Mouse (Mus musculus) limb, embryonic 11.5 days (tissue): ENCODE data around the gene Nadk. TPM values are rescaled to one million over a fixed set of nuclear protein-coding genes. Genes with fewer than 3 reads are reported as not detected.
A peak's percentile ranks its signal among the peaks of the same experiment; 100 is the strongest.

Source experiments
- ATAC-seq: fragments of 200-750 bp; cut with Nextera tagmentation; 2 replicates; pipeline ENCODE4 v1.8.0; 2017; ENCODE audit warnings: low read depth; ENCODE audit not compliant: insufficient number of reproducible peaks, low FRiP score, low TSS enrichment
- DNase-seq: peaks from one replicate; pipeline ENCODE4 v3.0.0-alpha.2; 2015; ENCODE audit warnings: low spot score
- H3K27ac ChIP-seq: fragments of 300-500 bp; sonication (generic); replicated peaks from 2 replicates; pipeline ENCODE4 v1.5.1; 2014; ENCODE audit warnings: low read depth, mild to moderate bottlenecking, low read length
- H3K27me3 ChIP-seq: fragments of 300-500 bp; sonication (generic); 2 replicates; pipeline ENCODE4 v1.6.1; 2014; ENCODE audit warnings: mild to moderate bottlenecking, low read length, mixed read lengths; ENCODE audit not compliant: control insufficient read depth, insufficient read depth
- H3K36me3 ChIP-seq: fragments of 300-500 bp; sonication (generic); 2 replicates; pipeline ENCODE4 v1.6.1; 2014; ENCODE audit warnings: mild to moderate bottlenecking, low read length, moderate library complexity, mixed read lengths; ENCODE audit not compliant: control insufficient read depth, insufficient read depth
- H3K4me1 ChIP-seq: fragments of 300-500 bp; sonication (generic); 2 replicates; pipeline ENCODE4 v1.6.1; 2014; ENCODE audit warnings: low read length, mixed read lengths; ENCODE audit not compliant: control insufficient read depth, insufficient read depth
- H3K4me2 ChIP-seq: fragments of 300-500 bp; sonication (generic); 2 replicates; pipeline ENCODE4 v1.6.1; 2014; ENCODE audit warnings: low read depth, mild to moderate bottlenecking, moderate library complexity; ENCODE audit not compliant: severe bottlenecking
- H3K4me3 ChIP-seq: fragments of 300-500 bp; sonication (generic); 2 replicates; pipeline ENCODE4 v1.5.1; 2014; ENCODE audit warnings: low read depth, low read length
- H3K9ac ChIP-seq: fragments of 300-500 bp; sonication (generic); 2 replicates; pipeline ENCODE4 v1.6.1; 2014; ENCODE audit warnings: mild to moderate bottlenecking, low read length
- H3K9me3 ChIP-seq: fragments of 300-500 bp; sonication (generic); 2 replicates; pipeline ENCODE4 v1.6.1; 2016; ENCODE audit warnings: low read length; ENCODE audit not compliant: control insufficient read depth
- WGBS: fragments of 180-500 bp; shearing (Covaris S2); extraction: QIAGEN DNeasy Blood & Tissue Kit; methylation state at CpG from one replicate; pipeline ENCODE4 v1.1.7; 2014; 5-methylcytosine and 5-hydroxymethylcytosine counted together
- polyA plus RNA-seq: library from polyadenylated mRNA; unstranded; fragments of >200 nt; fragmentation: Nextera tagmentation; extraction: Ambion mirVana; gene quantifications from 2 replicates; pipeline ENCODE4 v1.2.1, GENCODE M21; 2014

The Nadk gene
- polyA plus RNA-seq, 1 experiment from 2014 or later: 99.1 TPM

- Histone ChIP-seq H3K9me3 (no peaks in the 10 kb centered on the region), H3K4me1 (no peaks in the 10 kb centered on the region), H3K4me2 (no peak overlapping the region), H3K36me3 (peaks cover 26% of the 10 kb centered on the region), H3K9ac (no peak overlapping the region), H3K4me3 (no peak overlapping the region), H3K27ac (no peak overlapping the region), H3K27me3 (no peaks in the 10 kb centered on the region)
- 90% methylated on average over 5 of the region's 5 CpGs for WGBS
- no peak for DNase-seq
- ATAC-seq: no peak
These were observed 27.2 kb downstream of the Nadk start for GRCm38 (mm10) chr4:155589356-155589755.

GRCm38 (mm10) chr4:155591012-155591719, 29.0 kb downstream of the Nadk start:
- Histone ChIP-seq H3K27me3 (no peaks in the 10 kb centered on the region), H3K9ac (no peak overlapping the region), H3K9me3 (no peaks in the 10 kb centered on the region), H3K27ac (no peak overlapping the region), H3K4me3 (no peak overlapping the region), H3K4me1 (no peaks in the 10 kb centered on the region), H3K36me3 (peaks cover 19% of the 10 kb centered on the region), H3K4me2 (no peak overlapping the region)
- ATAC-seq: no peak
- WGBS: 87% methylated on average over 7 of the region's 7 CpGs
- no peak for DNase-seq

GRCm38 (mm10) chr4:155593780-155594179, 31.6 kb downstream of the Nadk start:
- Histone ChIP-seq H3K4me3 (no peak overlapping the region), H3K27me3 (no peaks in the 10 kb centered on the region), H3K4me2 (no peak overlapping the region), H3K9me3 (no peaks in the 10 kb centered on the region), H3K27ac (no peak overlapping the region), H3K36me3 (peaks cover 5% of the 10 kb centered on the region), H3K9ac (no peak overlapping the region), H3K4me1 (no peaks in the 10 kb centered on the region)
- WGBS: 81% methylated on average over 1 of the region's 1 CpGs
- ATAC-seq: no peak
- no peak for DNase-seq

- no peaks in the 10 kb centered on the region for H3K9me3 ChIP-seq
- WGBS: 86% methylated on average over 3 of the region's 3 CpGs
- no peak overlapping the region for H3K4me3 ChIP-seq
- H3K27ac ChIP-seq: no peak overlapping the region
- no peak overlapping the region for H3K4me2 ChIP-seq
- no peaks in the 10 kb centered on the region for H3K36me3 ChIP-seq
- ATAC-seq (no peak), DNase-seq (no peak)
- no peaks in the 10 kb centered on the region for H3K27me3 ChIP-seq
- no peak overlapping the region for H3K9ac ChIP-seq
- H3K4me1 ChIP-seq: no peaks in the 10 kb centered on the region
These were observed 33.6 kb downstream of the Nadk start for GRCm38 (mm10) chr4:155595777-155596176.

- H3K4me1 ChIP-seq: no peaks in the 10 kb centered on the region
These were observed 34.4 kb downstream of the Nadk start for GRCm38 (mm10) chr4:155596606-155597005.

GRCm38 (mm10) chr4:155598536-155598935, 36.4 kb downstream of the Nadk start:
- 27% methylated on average over 13 of the region's 20 CpGs for WGBS

More at GRCm38 (mm10) chr4:155596606-155597005, 34.4 kb downstream of the Nadk start:
- DNase-seq: no peak
- H3K4me2 ChIP-seq: no peak overlapping the region
- no peak overlapping the region for H3K27ac ChIP-seq
- H3K27me3 ChIP-seq: no peaks in the 10 kb centered on the region
- H3K36me3 ChIP-seq: no peaks in the 10 kb centered on the region
- WGBS: 83% methylated on average over 5 of the region's 5 CpGs
- ATAC-seq: no peak
- no peak overlapping the region for H3K4me3 ChIP-seq
- no peak overlapping the region for H3K9ac ChIP-seq
- H3K9me3 ChIP-seq: no peaks in the 10 kb centered on the region

GRCm38 (mm10) chr4:155599901-155600825, 38.0 kb downstream of the Nadk start:
- Histone ChIP-seq H3K4me2 (peak overlapping the region; percentile 93; the same call in 1 of the 2 replicates), H3K27ac (peak overlapping the region; percentile 99; the same call in 1 of the 2 replicates), H3K4me3 (peak overlapping the region; percentile 92), H3K27me3 (no peaks in the 10 kb centered on the region), H3K9me3 (no peaks in the 10 kb centered on the region), H3K9ac (peak overlapping the region; percentile 61; the same call in 1 of the 2 replicates), H3K4me1 (peaks cover 7% of the 10 kb centered on the region), H3K36me3 (no peaks in the 10 kb centered on the region)
- ATAC-seq: no peak
- DNase-seq: no peak
- WGBS: 91% methylated on average over 10 of the region's 11 CpGs

More at GRCm38 (mm10) chr4:155598536-155598935, 36.4 kb downstream of the Nadk start:
- H3K36me3 ChIP-seq: no peaks in the 10 kb centered on the region
- H3K4me2 ChIP-seq: no peak overlapping the region
- no peak for ATAC-seq
- no peak overlapping the region for H3K9ac ChIP-seq
- peaks cover 7% of the 10 kb centered on the region for H3K4me1 ChIP-seq
- no peak overlapping the region for H3K4me3 ChIP-seq
- no peak overlapping the region for H3K27ac ChIP-seq
- DNase-seq: no peak
- no peaks in the 10 kb centered on the region for H3K9me3 ChIP-seq
- no peaks in the 10 kb centered on the region for H3K27me3 ChIP-seq
